Mouse (Mus musculus) limb, embryonic 14.5 days (tissue): ENCODE results near the gene Pank1. TPM values are rescaled to one million over a fixed set of nuclear protein-coding genes. Genes with fewer than 3 reads are reported as not detected.

Experiments used
- ATAC-seq: fragments of 200-750 bp; cut with Nextera tagmentation; 2 replicates; pipeline ENCODE4 v1.8.0; 2017; ENCODE audit warnings: low read depth, moderate number of reproducible peaks, moderate TSS enrichment; ENCODE audit not compliant: low FRiP score
- DNase-seq: peaks from one replicate; pipeline ENCODE4 v3.0.0-alpha.2; 2015; ENCODE audit warnings: low spot score
- H3K27ac ChIP-seq: fragments of 300-500 bp; sonication (generic); replicated peaks from 2 replicates; pipeline ENCODE4 v1.5.1; 2014; ENCODE audit warnings: low read depth, mild to moderate bottlenecking, low read length, moderate library complexity, mixed read lengths
- H3K27me3 ChIP-seq: fragments of 300-500 bp; sonication (generic); 2 replicates; pipeline ENCODE4 v1.6.1; 2014; ENCODE audit warnings: low read length, mixed read lengths; ENCODE audit not compliant: control insufficient read depth, insufficient read depth
- H3K36me3 ChIP-seq: fragments of 300-500 bp; sonication (generic); 2 replicates; pipeline ENCODE4 v1.6.1; 2014; ENCODE audit warnings: mild to moderate bottlenecking, low read length, moderate library complexity, mixed read lengths; ENCODE audit not compliant: control insufficient read depth, insufficient read depth
- H3K4me1 ChIP-seq: fragments of 300-500 bp; sonication (generic); 2 replicates; pipeline ENCODE4 v1.6.1; 2014; ENCODE audit warnings: antibody characterized with exemption, low read length, mixed read lengths; ENCODE audit not compliant: control insufficient read depth, insufficient read depth
- H3K4me2 ChIP-seq: fragments of 300-500 bp; sonication (generic); replicated peaks from 2 replicates; pipeline ENCODE4 v1.6.1; 2014; ENCODE audit warnings: low read depth, mild to moderate bottlenecking, low read length, moderate library complexity; ENCODE audit not compliant: severe bottlenecking
- H3K4me3 ChIP-seq: fragments of 300-500 bp; sonication (generic); replicated peaks from 2 replicates; pipeline ENCODE4 v1.5.1; 2014; ENCODE audit warnings: low read length
- H3K9ac ChIP-seq: fragments of 300-500 bp; sonication (generic); 2 replicates; pipeline ENCODE4 v1.6.1; 2014; ENCODE audit warnings: mild to moderate bottlenecking, low read depth, low read length, moderate library complexity; ENCODE audit not compliant: severe bottlenecking
- H3K9me3 ChIP-seq: fragments of 300-500 bp; sonication (generic); 2 replicates; pipeline ENCODE4 v1.6.1; 2016; ENCODE audit warnings: low read length; ENCODE audit not compliant: control insufficient read depth
- POLR2A ChIP-seq: fragments of 200-500 bp; IDR thresholded peaks from 2 replicates; pipeline ENCODE4 v1.8.0; 2012; ENCODE audit warnings: inconsistent platforms, mild to moderate bottlenecking, moderate library complexity, borderline replicate concordance; ENCODE audit not compliant: insufficient read depth, insufficient read length; ENCODE audit errors: extremely low read depth
- WGBS: fragments of 180-500 bp; shearing (Covaris S2); extraction: QIAGEN DNeasy Blood & Tissue Kit; methylation state at CpG from one replicate; pipeline ENCODE4 v1.1.7; 2014; 5-methylcytosine and 5-hydroxymethylcytosine counted together
- polyA plus RNA-seq, 2 experiments: library from polyadenylated mRNA; depleted of rRNA in 1 of 2; stranded (reverse) in 1 of 2; unstranded in 1 of 2; fragments of >200 nt; fragmentation: Nextera tagmentation in 1 of 2; extraction: Ambion mirVana in 1 of 2; gene quantifications; 2 replicates each; pipeline versions ENCODE4 v1.2.1 to v1.2.3; 2012 to 2014

The Pank1 gene
- polyA plus RNA-seq, 2 experiments = 4.3 to 8.0 TPM

DNA sequence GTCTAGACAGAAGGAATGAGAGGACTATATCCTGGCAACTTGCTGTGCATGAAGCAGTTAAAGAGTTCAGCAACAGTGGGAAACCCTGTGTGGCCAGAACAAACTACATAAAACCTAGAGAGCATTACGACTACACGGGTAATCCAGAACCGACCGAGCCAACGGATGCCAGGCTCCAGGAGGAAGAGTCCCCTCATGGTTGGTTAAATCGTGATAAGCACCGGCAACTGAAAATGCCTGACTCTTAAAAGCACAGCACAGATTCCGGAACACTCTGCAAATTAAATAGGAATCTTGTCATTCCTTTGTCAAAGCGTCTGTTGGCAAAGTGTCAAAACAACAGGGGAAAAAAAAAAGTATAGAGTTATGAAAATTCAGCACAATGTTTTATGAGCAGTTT, 35.2 kb downstream of the Pank1 start:
- Histone ChIP-seq H3K4me3 (no peak overlapping the region), H3K4me2 (no peak overlapping the region), H3K36me3 (peaks cover 3% of the 10 kb centered on the region; the same call in 1 of the 2 replicates), H3K4me1 (no peaks in the 10 kb centered on the region), H3K27me3 (no peaks in the 10 kb centered on the region), H3K27ac (no peak overlapping the region), H3K9me3 (no peaks in the 10 kb centered on the region), H3K9ac (no peak overlapping the region)
- WGBS = 57% methylated on average over 9 of the region's 9 CpGs
- no peak for ATAC-seq
- no peak for DNase-seq
- TF ChIP-seq POLR2A = no peak

DNA sequence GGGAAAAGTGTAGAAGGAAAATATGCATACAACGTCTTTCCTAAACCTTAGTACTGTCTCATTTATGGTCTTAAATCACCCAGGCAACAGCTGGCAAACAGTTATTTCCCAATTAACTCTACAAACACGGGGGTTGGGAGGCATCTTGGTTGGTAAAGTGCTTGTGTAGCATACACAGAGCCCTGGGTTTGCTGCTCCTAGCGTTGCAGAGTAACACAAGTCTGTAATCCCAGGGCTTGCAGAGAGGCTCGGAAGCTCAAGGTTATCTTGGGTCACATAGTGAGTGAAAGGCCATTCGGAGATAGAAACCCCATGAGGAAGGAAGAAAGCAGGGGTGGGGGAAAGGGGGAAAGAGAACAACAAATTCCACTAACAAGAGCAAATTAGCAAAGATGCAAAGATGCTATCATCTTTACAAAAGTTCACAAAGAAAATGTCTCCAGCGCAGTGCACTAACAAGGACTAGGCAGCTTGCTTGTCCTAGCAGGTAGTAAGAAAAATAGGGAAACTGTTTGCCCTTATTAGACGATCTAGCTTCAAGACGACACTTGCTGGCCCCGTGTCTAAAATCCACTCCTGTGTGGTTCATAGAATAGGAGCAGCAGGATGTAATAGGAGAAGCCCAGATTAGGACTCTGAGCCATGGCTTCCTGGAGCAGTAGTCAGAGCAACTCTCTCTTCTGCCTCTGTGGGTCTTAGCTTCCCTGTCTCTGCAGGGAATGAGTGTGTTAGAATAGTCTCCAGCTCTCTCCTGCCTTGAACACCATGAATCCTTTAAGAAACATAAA, 37.3 kb downstream of the Pank1 start:
- no peak overlapping the region for H3K4me3 ChIP-seq
- ATAC-seq (no peak), DNase-seq (no peak)
- no peak overlapping the region for H3K4me2 ChIP-seq
- H3K9ac ChIP-seq = no peak overlapping the region
- no peaks in the 10 kb centered on the region for H3K27me3 ChIP-seq
- H3K36me3 ChIP-seq = peaks cover 8% of the 10 kb centered on the region; the same call in 1 of the 2 replicates
- H3K9me3 ChIP-seq = no peaks in the 10 kb centered on the region
- no peak overlapping the region for H3K27ac ChIP-seq
- no peak for TF ChIP-seq POLR2A
- 37% methylated on average over 9 of the region's 9 CpGs for WGBS
- H3K4me1 ChIP-seq = no peaks in the 10 kb centered on the region

DNA sequence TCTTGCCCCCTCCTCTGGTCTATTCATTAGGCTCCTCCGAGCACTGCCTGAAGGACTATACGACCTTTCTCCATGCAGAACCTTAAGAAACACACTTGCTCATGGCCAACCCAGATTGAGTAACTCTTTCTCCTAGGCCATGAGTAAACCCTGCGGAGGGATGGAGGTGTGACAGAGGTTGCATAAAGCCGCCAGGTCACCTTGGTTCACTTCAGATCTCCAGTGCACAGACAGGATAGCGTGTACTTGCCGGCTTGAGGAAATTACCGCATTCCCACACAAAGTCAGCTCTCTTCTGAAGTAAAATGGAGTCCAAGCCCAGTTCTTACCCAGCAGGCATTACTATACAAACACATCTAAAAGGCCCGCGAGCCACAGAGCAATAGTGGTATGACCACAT, 40.6 kb downstream of the Pank1 start:
- no peaks in the 10 kb centered on the region for H3K9me3 ChIP-seq
- H3K36me3 ChIP-seq = peaks cover 8% of the 10 kb centered on the region; the same call in 1 of the 2 replicates
- TF ChIP-seq POLR2A = no peak
- H3K4me3 ChIP-seq = no peak overlapping the region
- no peaks in the 10 kb centered on the region for H3K4me1 ChIP-seq
- H3K4me2 ChIP-seq = no peak overlapping the region
- H3K27ac ChIP-seq = no peak overlapping the region
- no peaks in the 10 kb centered on the region for H3K27me3 ChIP-seq
- ATAC-seq (no peak), DNase-seq (no peak)
- H3K9ac ChIP-seq = no peak overlapping the region
- WGBS = 93% methylated on average over 9 of the region's 9 CpGs

DNA sequence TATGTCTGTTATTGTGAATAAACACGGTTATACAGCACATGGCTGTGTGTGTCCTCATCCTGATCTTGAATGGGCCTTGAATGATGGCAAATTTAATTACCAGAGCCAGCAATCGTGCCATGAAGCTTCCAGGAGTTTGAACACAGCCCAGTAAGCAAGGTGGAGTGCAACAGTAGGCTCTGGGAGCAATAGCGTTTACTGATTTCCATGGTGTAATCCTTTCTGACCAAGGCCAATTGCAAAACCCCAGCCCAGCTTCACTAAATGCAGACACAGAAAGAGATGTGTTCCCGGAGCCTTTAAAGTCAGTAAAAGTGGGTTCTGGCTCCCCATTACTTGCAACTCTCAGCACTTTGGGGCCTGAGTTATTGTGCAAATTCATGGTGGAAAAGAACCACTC, 47.6 kb downstream of the Pank1 start:
- WGBS = 89% methylated on average over 4 of the region's 4 CpGs
- no peak for TF ChIP-seq POLR2A
- no peak for ATAC-seq
- no peak overlapping the region for H3K27ac ChIP-seq
- H3K4me1 ChIP-seq = no peaks in the 10 kb centered on the region
- no peak for DNase-seq
- H3K9ac ChIP-seq = no peak overlapping the region
- no peaks in the 10 kb centered on the region for H3K9me3 ChIP-seq
- H3K27me3 ChIP-seq = no peaks in the 10 kb centered on the region
- H3K36me3 ChIP-seq = no peaks in the 10 kb centered on the region
- H3K4me2 ChIP-seq = no peak overlapping the region
- no peak overlapping the region for H3K4me3 ChIP-seq

- H3K27ac ChIP-seq = no peak overlapping the region
- no peaks in the 10 kb centered on the region for H3K36me3 ChIP-seq
- TF ChIP-seq POLR2A = no peak
- H3K4me2 ChIP-seq = no peak overlapping the region
- no peaks in the 10 kb centered on the region for H3K4me1 ChIP-seq
- H3K4me3 ChIP-seq = no peak overlapping the region
- H3K9me3 ChIP-seq = no peaks in the 10 kb centered on the region
- ATAC-seq (no peak), DNase-seq (no peak)
- no peak overlapping the region for H3K9ac ChIP-seq
- no peaks in the 10 kb centered on the region for H3K27me3 ChIP-seq
- 86% methylated on average over 5 of the region's 5 CpGs for WGBS
Observed at GRCm38 (mm10) chr19:34827916-34828635, 51.2 kb downstream of the Pank1 start.
